Mouse (Mus musculus) CH12.LX (cell line): ENCODE results near the gene Ikbip. TPM values are rescaled to one million over a fixed set of nuclear protein-coding genes. Genes with fewer than 3 reads are reported as not detected.

Experiments used
- DNase-seq: peaks from one replicate; pipeline ENCODE4 v3.0.0-alpha.2; 2013; ENCODE audit errors: extremely low read depth
- H3K27ac ChIP-seq: 2 replicates; pipeline ENCODE4 v1.5.1; 2012; ENCODE audit warnings: low read depth, mild to moderate bottlenecking, control low read depth, moderate library complexity; ENCODE audit not compliant: insufficient read depth
- H3K27me3 ChIP-seq: replicated peaks from 2 replicates; pipeline ENCODE3; 2012; ENCODE audit warnings: inconsistent platforms
- H3K36me3 ChIP-seq, 2 experiments: replicated peaks in 1 of 2; 2 replicates each; pipeline versions ENCODE3 to v1.6.1; 2012; ENCODE audit warnings: inconsistent platforms in 1 of 2, low read length in 1 of 2, mild to moderate bottlenecking in 1 of 2, mixed read lengths in 1 of 2, moderate library complexity in 1 of 2; ENCODE audit not compliant: control insufficient read depth in 1 of 2, insufficient read depth in 1 of 2
- H3K4me1 ChIP-seq, 2 experiments: 2 replicates each; pipeline ENCODE4 v1.6.1; 2012; ENCODE audit warnings: inconsistent platforms in 1 of 2, moderate library complexity in 1 of 2; ENCODE audit not compliant: insufficient read depth in 2 of 2, control insufficient read depth in 1 of 2
- H3K4me2 ChIP-seq: 2 replicates; pipeline ENCODE4 v1.6.1; 2012; ENCODE audit warnings: low read depth, mild to moderate bottlenecking, control low read depth; ENCODE audit not compliant: poor library complexity, insufficient read depth, severe bottlenecking
- H3K4me3 ChIP-seq, 3 experiments: fragments of 150-350 bp in 1 of 3; sonication (generic) in 1 of 3; replicated peaks in 1 of 3; 2 replicates each; pipeline versions ENCODE3 to v1.5.1; 2011 to 2012; ENCODE audit warnings: low read depth in 2 of 3, low read length in 2 of 3, mild to moderate bottlenecking in 2 of 3, moderate library complexity in 2 of 3, control low read depth in 1 of 3, improper control_type of control experiment in 1 of 3, inconsistent platforms in 1 of 3, mixed read lengths in 1 of 3; ENCODE audit not compliant: poor library complexity in 1 of 3
- H3K79me2 ChIP-seq: replicated peaks from 2 replicates; pipeline ENCODE4 v1.6.1; 2012; ENCODE audit warnings: mild to moderate bottlenecking, moderate library complexity; ENCODE audit not compliant: control insufficient read depth, poor library complexity, insufficient read depth, severe bottlenecking; ENCODE audit errors: extremely low read depth
- H3K9ac ChIP-seq: 2 replicates; pipeline ENCODE4 v1.6.1; 2012; ENCODE audit warnings: low read depth, mild to moderate bottlenecking, control low read depth, moderate library complexity; ENCODE audit not compliant: insufficient read depth
- H3K9me3 ChIP-seq: replicated peaks from 2 replicates; pipeline ENCODE3; 2012; ENCODE audit warnings: low read length, inconsistent platforms, mixed read lengths
- BHLHE40 ChIP-seq: IDR thresholded peaks from 2 replicates; pipeline ENCODE4 v1.6.1; 2011; ENCODE audit warnings: mild to moderate bottlenecking, low read depth, low read length, improper control_type of control experiment
- CTCF ChIP-seq, 2 experiments: IDR thresholded peaks in 1 of 2; conservative IDR thresholded peaks in 1 of 2; 2 replicates each; pipeline ENCODE4 v1.5.1; 2011 to 2012; ENCODE audit warnings: low read depth in 2 of 2, low read length in 2 of 2, improper control_type of control experiment in 1 of 2, inconsistent platforms in 1 of 2, mild to moderate bottlenecking in 1 of 2, moderate library complexity in 1 of 2
- ELF1 ChIP-seq: IDR thresholded peaks from 2 replicates; pipeline ENCODE4 v1.6.1; 2014; ENCODE audit warnings: low read depth, mild to moderate bottlenecking, inconsistent platforms, low read length, improper control_type of control experiment
- EP300 ChIP-seq: IDR thresholded peaks from 2 replicates; pipeline ENCODE4 v1.6.1; 2011; ENCODE audit warnings: low read length, improper control_type of control experiment
- HCFC1 ChIP-seq: IDR thresholded peaks from 2 replicates; pipeline ENCODE4 v1.6.1; 2012; ENCODE audit warnings: low read depth, mild to moderate bottlenecking, inconsistent platforms, low read length, improper control_type of control experiment
- IRF4 ChIP-seq: IDR thresholded peaks from 2 replicates; pipeline ENCODE4 v1.6.1; 2014; ENCODE audit warnings: low read depth, mild to moderate bottlenecking, inconsistent platforms, low read length, improper control_type of control experiment
- MAX ChIP-seq: IDR thresholded peaks from 2 replicates; pipeline ENCODE4 v1.6.1; 2011; ENCODE audit warnings: low read length, improper control_type of control experiment
- MAZ ChIP-seq: IDR thresholded peaks from 2 replicates; pipeline ENCODE4 v1.6.1; 2012; ENCODE audit warnings: low read depth, mild to moderate bottlenecking, inconsistent platforms, low read length, improper control_type of control experiment, moderate library complexity
- MXI1 ChIP-seq: IDR thresholded peaks from 2 replicates; pipeline ENCODE4 v1.6.1; 2011; ENCODE audit warnings: mild to moderate bottlenecking, low read depth, low read length, improper control_type of control experiment
- NELFE ChIP-seq: IDR thresholded peaks from 2 replicates; pipeline ENCODE4 v1.6.1; 2011; ENCODE audit warnings: low read depth, low read length, improper control_type of control experiment
- NRF1 ChIP-seq: IDR thresholded peaks from 2 replicates; pipeline ENCODE4 v1.6.1; 2014; ENCODE audit warnings: low read depth, mild to moderate bottlenecking, inconsistent platforms, low read length, improper control_type of control experiment, moderate library complexity
- POLR2A ChIP-seq: IDR thresholded peaks from 2 replicates; pipeline ENCODE4 v1.6.1; 2011; ENCODE audit warnings: low read depth, mild to moderate bottlenecking, improper control_type of control experiment, low read length
- POLR2AphosphoS2 ChIP-seq: IDR thresholded peaks from 2 replicates; pipeline ENCODE4 v1.6.1; 2011; ENCODE audit warnings: low read depth, low read length, improper control_type of control experiment
- RAD21 ChIP-seq: IDR thresholded peaks from 2 replicates; pipeline ENCODE4 v1.6.1; 2011; ENCODE audit warnings: low read depth, mild to moderate bottlenecking, low read length, improper control_type of control experiment, moderate library complexity
- SIN3A ChIP-seq: IDR thresholded peaks from 2 replicates; pipeline ENCODE4 v1.6.1; 2012; ENCODE audit warnings: low read length, improper control_type of control experiment, inconsistent platforms
- SMC3 ChIP-seq: IDR thresholded peaks from 2 replicates; pipeline ENCODE4 v1.6.1; 2011; ENCODE audit warnings: low read depth, low read length, improper control_type of control experiment
- TBP ChIP-seq: conservative IDR thresholded peaks from 2 replicates; pipeline ENCODE4 v1.6.1; 2011; ENCODE audit warnings: low read depth, low read length, improper control_type of control experiment
- TCF12 ChIP-seq: IDR thresholded peaks from 2 replicates; pipeline ENCODE4 v1.6.1; 2014; ENCODE audit warnings: low read depth, mild to moderate bottlenecking, inconsistent platforms, low read length, improper control_type of control experiment
- USF1 ChIP-seq: IDR thresholded peaks from 2 replicates; pipeline ENCODE4 v1.6.1; 2014; ENCODE audit warnings: low read depth, mild to moderate bottlenecking, inconsistent platforms, low read length, improper control_type of control experiment
- ZC3H11A ChIP-seq: IDR thresholded peaks from 2 replicates; pipeline ENCODE4 v1.6.1; 2012; ENCODE audit warnings: low read depth, mild to moderate bottlenecking, inconsistent platforms, low read length, improper control_type of control experiment
- ZKSCAN1 ChIP-seq: IDR thresholded peaks from 2 replicates; pipeline ENCODE4 v1.6.1; 2012; ENCODE audit warnings: low read depth, inconsistent platforms, low read length, improper control_type of control experiment, borderline replicate concordance
- ZMIZ1 ChIP-seq: IDR thresholded peaks from 2 replicates; pipeline ENCODE4 v1.6.1; 2012; ENCODE audit warnings: low read depth, mild to moderate bottlenecking, inconsistent platforms, low read length, improper control_type of control experiment
- ZNF384 ChIP-seq: IDR thresholded peaks from 2 replicates; pipeline ENCODE4 v1.6.1; 2012; ENCODE audit warnings: low read depth, low read length, improper control_type of control experiment, inconsistent platforms
- dilution Hi-C: fragments of 300-500 bp; cut with MboI; formaldehyde crosslinking; loops from 2 replicates; pipeline ENCODE4 v1.14.3; 2020; ENCODE audit warnings: low sequenced_read_pairs; ENCODE audit not compliant: extremely low pct_unique_long_range_greater_than_20kb, extremely low pct_ligation_motif_present
- in situ Hi-C: fragments of 300-500 bp; cut with MboI; formaldehyde crosslinking; loops from 3 replicates; pipeline ENCODE4 v1.14.3; 2019; ENCODE audit warnings: low sequenced_read_pairs, low pct_ligation_motif_present, low pct_unique_long_range_greater_than_20kb, mixed read lengths
- polyA plus RNA-seq: library from polyadenylated mRNA; unstranded; fragments of >175 nt; gene quantifications from 2 replicates; pipeline ENCODE4 v1.2.1, GENCODE M21; 2012; ENCODE audit warnings: low read depth; ENCODE audit not compliant: insufficient read length
- total RNA-seq, 2 experiments: library from RNA; depleted of rRNA; stranded (reverse); fragments of 300-350 nt in 1 of 2; fragments of >200 nt in 1 of 2; gene quantifications; 2 replicates each; pipeline ENCODE4 v1.2.3; 2012 to 2014

Ikbip gene
- total RNA-seq (2012; rRNA removed): 6.2 and 7.2 TPM in 2 replicates
- total RNA-seq (2014; rRNA removed): 4.7 and 6.0 TPM in 2 replicates
- 2.1 and 2.5 TPM in 2 replicates for polyA plus RNA-seq

GRCm38 (mm10) chr10:91082550-91083392 is at the start of gene Ikbip, which contains the start of gene Apaf1:
TSS of gene Ikbip (plus strand) at chr10:91082940.
TSS of gene Apaf1 (minus strand) at chr10:91082770.
- peaks cover 3 to 11% of the 10 kb centered on the region in 2 experiments for H3K36me3 ChIP-seq
- in situ Hi-C loops: no loop called here
- H3K4me2 ChIP-seq: peak within 1 kb of the TSS; percentile 63
- peak within 1 kb of the TSS; percentile 81 for H3K27ac ChIP-seq
- no peaks in the 10 kb centered on the region for H3K27me3 ChIP-seq
- H3K9ac ChIP-seq: peak within 1 kb of the TSS; percentile 84
- peak; percentile 96 for DNase-seq
- dilution Hi-C loops: no loop called here
- peaks cover 1 to 22% of the 10 kb centered on the region in 2 experiments; a peak in 2 of 4 replicates for H3K4me1 ChIP-seq
- no peaks in the 10 kb centered on the region for H3K9me3 ChIP-seq
- TF ChIP-seq POLR2A (peak; percentile 92), TCF12 (peak; percentile 76; the same call in 1 of the 2 replicates), TBP (0 out of 2 replicates have a peak, but pooled peaks have one; percentile 20), RAD21 (no peak), NELFE (peak; percentile 88), ZKSCAN1 (no peak), MXI1 (peak; percentile 41; the same call in 1 of the 2 replicates), NRF1 (peak; percentile 91), USF1 (peak; percentile 33; the same call in 1 of the 2 replicates), EP300 (no peak), HCFC1 (no peak; the same call in none of the 2 replicates), POLR2AphosphoS2 (peak; percentile 55; the same call in 1 of the 2 replicates), ELF1 (peak; percentile 41; the same call in 1 of the 2 replicates), ZMIZ1 (peak; percentile 87; the same call in 1 of the 2 replicates), ZNF384 (no peak), MAZ (no peak)
- TF ChIP-seq, all 38 proteins: peak for 10
- peak within 1 kb of the TSS; percentile 90 to 96 (median 94) for H3K4me3 ChIP-seq
- peaks cover 6% of the 10 kb centered on the region for H3K79me2 ChIP-seq

DNA sequence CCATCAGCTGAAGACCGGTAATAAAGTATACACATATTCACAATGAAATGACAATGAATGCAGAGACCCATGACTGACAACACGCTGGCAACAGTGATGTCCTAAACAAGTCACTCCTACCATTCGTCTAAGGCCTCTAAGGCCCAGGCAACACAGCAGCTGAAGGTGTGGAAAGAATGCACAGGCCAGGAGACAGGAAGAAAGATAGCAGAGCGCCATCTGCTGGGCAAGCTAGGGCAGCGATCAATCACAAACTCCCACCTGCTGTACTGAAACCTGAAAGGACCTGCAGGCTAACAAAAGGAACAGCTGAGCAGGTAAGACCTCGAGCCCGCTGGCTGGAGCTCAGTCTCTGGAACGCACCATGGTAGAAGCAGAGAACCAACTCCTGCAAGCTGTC is 48.8 kb upstream of the Ikbip start:
- dilution Hi-C loops (no loop called here), in situ Hi-C loops (loop anchor here (5.0 to 10.0 kb wide), 2 partner anchors 229 to 302 kb away; no protein-coding TSS in a partner anchor)
- Histone ChIP-seq H3K9me3 (no peaks in the 10 kb centered on the region), H3K4me2 (no peak overlapping the region), H3K36me3 (peaks cover 25 to 64% of the 10 kb centered on the region in 2 experiments), H3K27me3 (no peaks in the 10 kb centered on the region), H3K27ac (no peak overlapping the region), H3K4me3 (no peak overlapping the region), H3K4me1 (peaks cover 4 to 30% of the 10 kb centered on the region in 2 experiments), H3K9ac (no peak overlapping the region), H3K79me2 (no peaks in the 10 kb centered on the region)
- peak; percentile 76 for DNase-seq
- no peak for TF ChIP-seq SIN3A
- peak; percentile 46; the same call in 1 of the 2 replicates for TF ChIP-seq IRF4
- peak; percentile 46 for TF ChIP-seq ZC3H11A
- TF ChIP-seq SMC3: peak; percentile 92
- TF ChIP-seq ELF1: peak; percentile 53; the same call in 1 of the 2 replicates
- TF ChIP-seq RAD21: peak; percentile 76
- no peak for TF ChIP-seq BHLHE40
- TF ChIP-seq MAX: 0 out of 2 replicates have a peak, but pooled peaks have one; percentile 9
- peak; percentile 86 to 89 for TF ChIP-seq CTCF (conservative IDR thresholded peaks at IDR 0.05 in 1 of 2, IDR thresholded peaks at IDR 0.05 in 1 of 2; ENCODE audit: low read depth in 2 of 2, low read length in 2 of 2)
